Mouse (Mus musculus): ENCODE data around the gene Parp9. TPM values are rescaled to one million over a fixed set of nuclear protein-coding genes. Genes with fewer than 3 reads are reported as not detected.

Gene Parp9
- polyA plus RNA-seq, 1 experiment from 2014 or later, result 2.3 TPM

Other genes starting within 250 kb of the Parp9 start
- 22.6 and 23.8 TPM in 2 replicates for gene Dirc2, start 169.1 kb upstream of the Parp9 start, polyA plus RNA-seq (2015; fragmentation: Nextera tagmentation; extraction: Ambion mirVana)
- gene Hspbap1, start 168.1 kb upstream of the Parp9 start, polyA plus RNA-seq (2015; fragmentation: Nextera tagmentation; extraction: Ambion mirVana), result 20.2 and 21.0 TPM in 2 replicates
- 0.14 and 0.35 TPM in 2 replicates for gene Parp14, start 66.9 kb upstream of the Parp9 start, polyA plus RNA-seq (2015; fragmentation: Nextera tagmentation; extraction: Ambion mirVana)
- 2.8 and 3.1 TPM in 2 replicates for gene Dtx3l, start 681 bp downstream of the Parp9 start, polyA plus RNA-seq (2015; fragmentation: Nextera tagmentation; extraction: Ambion mirVana)
- gene Kpna1, start 40.3 kb downstream of the Parp9 start, polyA plus RNA-seq (2015; fragmentation: Nextera tagmentation; extraction: Ambion mirVana), result 70.0 and 78.2 TPM in 2 replicates
- gene Wdr5b, start 102.7 kb downstream of the Parp9 start, polyA plus RNA-seq (2015; fragmentation: Nextera tagmentation; extraction: Ambion mirVana), result 13.1 and 13.3 TPM in 2 replicates
- 237 and 242 TPM in 2 replicates for gene Fam162a, start 133.1 kb downstream of the Parp9 start, polyA plus RNA-seq (2015; fragmentation: Nextera tagmentation; extraction: Ambion mirVana)
- 53.9 and 59.7 TPM in 2 replicates for gene Ccdc58, start 133.2 kb downstream of the Parp9 start, polyA plus RNA-seq (2015; fragmentation: Nextera tagmentation; extraction: Ambion mirVana)
- gene Csta1, start 192.8 kb downstream of the Parp9 start, polyA plus RNA-seq (2015; fragmentation: Nextera tagmentation; extraction: Ambion mirVana), result not detected in 2 replicates
- not detected in 2 replicates for gene Stfa2l1, start 218.3 kb downstream of the Parp9 start, polyA plus RNA-seq (2015; fragmentation: Nextera tagmentation; extraction: Ambion mirVana)
- gene Gm5483, start 245.7 kb downstream of the Parp9 start, polyA plus RNA-seq (2015; fragmentation: Nextera tagmentation; extraction: Ambion mirVana), result 0.32 and 0.53 TPM in 2 replicates